Mouse (Mus musculus): Measurements from ENCODE around the gene Nfkbie.

- TF ChIP-seq CTCF (IDR thresholded peaks at IDR 0.05; ENCODE audit: low read depth, low read length), result no peak
- no peak for TF ChIP-seq POLR2AphosphoS5 (IDR thresholded peaks at IDR 0.05; ENCODE audit: insufficient replicate concordance, low read depth, low read length)
- TF ChIP-seq GATA1 (IDR thresholded peaks at IDR 0.05; ENCODE audit: borderline replicate concordance, low read length), result no peak
- TF ChIP-seq TAL1 (conservative IDR thresholded peaks at IDR 0.05; ENCODE audit: low read depth, low read length), result no peak
Observed at GRCm38 (mm10) chr17:45557998-45558862, 2.7 kb downstream of the Nfkbie start.
